Mouse (Mus musculus): ENCODE data around the gene Phactr3.
A peak's percentile ranks its signal among the peaks of the same experiment; 100 is the strongest.

Gene Phactr3

DNA sequence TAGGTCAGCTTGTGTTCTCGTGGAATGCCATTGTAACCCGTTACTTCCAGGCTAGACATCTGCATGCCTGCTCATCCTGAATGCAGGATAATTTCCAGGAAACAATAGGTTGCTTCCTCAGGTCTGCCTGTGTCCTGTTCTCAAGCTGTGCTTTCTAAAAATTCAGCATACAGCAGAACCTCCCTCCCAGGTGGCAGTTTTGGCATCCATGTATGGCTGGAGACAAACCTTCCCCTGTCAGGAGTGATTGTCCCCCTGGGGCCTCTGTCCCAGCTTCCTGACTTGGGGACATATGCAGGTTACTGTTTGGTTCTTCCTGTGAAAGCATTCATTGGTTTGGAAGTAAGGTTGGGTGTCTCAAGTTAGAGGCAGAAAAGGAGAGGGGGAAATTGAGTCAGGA, 74.7 kb downstream of the Phactr3 start:
- DNase-seq (ENCODE audit: low read depth) = no peak

GRCm38 (mm10) chr2:178194908-178195307, 76.1 kb downstream of the Phactr3 start:
- DNase-seq (ENCODE audit: low read depth) = no peak

DNA sequence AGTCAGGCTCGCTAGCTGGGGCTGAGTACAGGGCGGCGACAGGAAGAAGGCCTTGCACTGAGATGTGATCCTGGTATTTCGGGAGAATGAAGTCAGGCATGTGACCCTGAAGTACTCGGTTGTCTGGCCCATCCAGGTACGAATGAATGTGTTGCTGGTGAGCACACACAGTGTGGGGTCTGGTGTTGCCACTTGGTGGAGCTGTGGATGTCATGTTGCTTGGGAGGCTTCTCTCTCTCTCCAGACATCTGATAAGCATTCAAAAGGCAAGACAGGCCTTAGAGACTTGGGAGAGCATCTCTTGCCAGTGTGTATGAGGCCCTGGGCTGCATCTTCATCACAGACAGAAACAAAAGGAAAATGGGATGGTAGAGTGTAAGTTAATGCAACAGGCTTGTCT, 77.3 kb downstream of the Phactr3 start:
- DNase-seq (ENCODE audit: low read depth) = no peak

GRCm38 (mm10) chr2:178197542-178197941, 78.8 kb downstream of the Phactr3 start:
- peak; percentile 28 for DNase-seq (ENCODE audit: low read depth)

- no peak for DNase-seq (ENCODE audit: low read depth)
Observed at GRCm38 (mm10) chr2:178204455-178204854, 85.7 kb downstream of the Phactr3 start.

DNA sequence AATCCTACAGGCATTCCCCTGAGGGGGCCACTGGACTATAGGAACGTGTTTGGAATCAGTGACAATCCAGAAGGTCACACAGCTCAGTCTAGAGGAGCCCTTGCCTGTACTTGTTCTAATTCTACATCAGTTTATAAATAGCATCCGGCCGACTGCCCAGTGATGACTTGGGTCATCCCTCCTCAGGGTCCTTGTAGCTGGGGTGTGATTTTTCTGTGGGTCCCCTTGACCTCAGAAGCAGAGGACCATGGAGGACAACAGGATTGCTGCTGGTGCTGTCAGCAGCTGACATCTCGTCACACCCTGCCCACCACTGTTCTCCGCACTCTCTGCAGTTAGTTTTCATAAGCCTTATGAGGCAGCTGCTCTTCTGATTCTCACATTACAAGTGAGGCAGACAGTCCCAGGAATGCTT, 89.4 kb downstream of the Phactr3 start:
- DNase-seq (ENCODE audit: low read depth) = no peak

DNA sequence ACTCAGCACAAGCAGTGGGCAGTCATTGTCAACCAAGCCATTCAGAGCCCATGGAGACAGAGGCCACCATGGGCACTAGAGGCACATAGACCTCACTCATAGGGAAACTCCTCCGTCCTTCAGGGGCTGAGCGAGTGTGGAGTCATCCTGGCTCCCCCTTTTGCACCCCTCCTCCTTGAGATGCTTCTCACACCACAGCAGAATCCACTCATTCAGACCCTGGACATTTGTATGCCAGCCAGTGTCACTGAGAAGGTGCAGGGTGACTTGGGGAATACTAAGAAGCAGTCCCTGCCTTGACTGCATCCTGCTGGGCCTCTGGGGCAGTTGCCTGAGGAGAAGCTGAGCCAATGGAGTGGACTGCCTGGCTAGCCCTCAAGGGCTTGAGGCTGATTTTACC, 95.1 kb downstream of the Phactr3 start:
- no peak for DNase-seq (ENCODE audit: low read depth)

DNA sequence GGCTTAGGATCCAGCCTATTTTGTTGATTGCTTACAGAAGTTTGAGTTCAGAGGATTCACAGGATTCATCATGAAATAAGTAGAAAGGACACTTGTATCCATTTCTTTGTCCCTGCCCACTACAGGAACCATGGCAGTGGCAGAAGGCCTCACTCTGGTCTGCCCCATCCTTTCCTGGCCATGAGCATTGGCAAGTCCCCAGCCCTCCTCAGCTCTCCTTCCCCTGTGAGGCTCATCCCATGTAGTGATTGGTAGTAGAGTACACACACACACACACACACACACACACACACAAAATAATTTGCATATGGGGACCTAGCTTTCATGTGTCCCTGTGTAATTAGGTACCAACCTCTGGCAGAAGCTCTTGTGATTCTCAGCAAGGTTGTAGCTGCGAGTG, 95.8 kb downstream of the Phactr3 start:
- no peak for DNase-seq (ENCODE audit: low read depth)

GRCm38 (mm10) chr2:178218461-178218860, 99.7 kb downstream of the Phactr3 start:
- DNase-seq (ENCODE audit: low read depth) = no peak

- no peak for DNase-seq (ENCODE audit: low read depth)
Observed at GRCm38 (mm10) chr2:178219454-178220147, 100.8 kb downstream of the Phactr3 start.

GRCm38 (mm10) chr2:178220148-178220717, 101.5 kb downstream of the Phactr3 start:
- DNase-seq (ENCODE audit: low read depth) = no peak

DNA sequence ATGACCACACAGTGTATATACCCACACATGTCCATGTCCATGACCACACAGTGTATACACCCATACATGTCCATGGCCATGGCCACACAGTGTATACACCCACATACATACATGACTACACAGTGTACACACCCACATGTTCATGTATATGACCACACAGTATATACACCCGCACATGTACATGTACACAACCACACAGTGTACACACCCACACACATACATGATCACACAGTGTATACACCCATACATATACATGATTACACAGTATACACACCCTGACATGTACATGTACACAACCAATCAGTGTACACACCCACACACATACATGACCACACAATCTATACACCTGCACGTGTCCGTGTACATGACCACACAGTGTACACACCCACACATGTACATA, 102.2 kb downstream of the Phactr3 start:
- no peak for DNase-seq (ENCODE audit: low read depth)

GRCm38 (mm10) chr2:178229231-178229630, 110.5 kb downstream of the Phactr3 start:
- no peak for DNase-seq (ENCODE audit: low read depth)

- DNase-seq (ENCODE audit: low read depth) = no peak
Observed at GRCm38 (mm10) chr2:178233487-178233886, 114.7 kb downstream of the Phactr3 start.

GRCm38 (mm10) chr2:178237056-178237455, 118.3 kb downstream of the Phactr3 start:
- no peak for DNase-seq (ENCODE audit: low read depth)

DNA sequence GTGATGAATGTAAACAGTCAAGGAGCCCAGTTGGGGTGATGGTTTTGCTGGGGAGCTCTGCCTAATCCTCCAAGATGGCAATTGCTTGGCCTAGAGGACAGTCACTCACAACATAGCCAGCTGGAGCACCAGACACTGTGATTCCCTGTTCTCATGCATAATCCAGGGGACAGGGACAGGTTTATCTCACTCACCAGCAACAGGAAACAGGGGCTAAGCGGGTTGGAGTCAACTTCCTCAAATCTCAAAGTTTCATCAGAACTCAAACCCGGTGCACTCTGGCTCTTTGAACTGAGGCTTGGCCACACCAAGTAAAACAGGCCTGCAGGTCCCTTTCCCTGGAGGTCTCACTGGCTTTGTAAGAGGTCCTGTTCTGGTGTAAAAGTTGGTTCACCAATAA, 119.7 kb downstream of the Phactr3 start:
- no peak for DNase-seq (ENCODE audit: low read depth)

GRCm38 (mm10) chr2:178240886-178241285, 122.1 kb downstream of the Phactr3 start:
- no peak for DNase-seq (ENCODE audit: low read depth)

DNA sequence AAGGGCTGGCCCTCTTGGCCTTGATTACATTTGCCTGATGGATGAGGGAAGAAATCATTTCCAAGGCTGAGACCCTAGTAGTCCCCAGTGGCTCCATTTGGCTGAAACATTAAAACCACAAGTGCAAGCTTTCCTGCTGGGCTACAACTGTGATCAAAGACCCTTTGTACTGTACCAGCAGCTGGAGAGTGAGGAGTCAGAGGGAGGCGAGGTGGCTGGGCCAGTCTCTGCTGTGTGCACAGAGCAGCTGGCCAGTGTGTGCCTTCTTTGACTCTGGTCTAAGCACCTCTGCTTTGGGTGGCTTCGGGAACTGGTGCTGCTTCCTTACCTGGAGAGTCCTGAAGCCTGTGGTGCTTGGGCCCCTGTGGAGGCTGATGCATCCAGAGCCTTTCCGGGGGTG, 122.6 kb downstream of the Phactr3 start:
- no peak for DNase-seq (ENCODE audit: low read depth)

DNA sequence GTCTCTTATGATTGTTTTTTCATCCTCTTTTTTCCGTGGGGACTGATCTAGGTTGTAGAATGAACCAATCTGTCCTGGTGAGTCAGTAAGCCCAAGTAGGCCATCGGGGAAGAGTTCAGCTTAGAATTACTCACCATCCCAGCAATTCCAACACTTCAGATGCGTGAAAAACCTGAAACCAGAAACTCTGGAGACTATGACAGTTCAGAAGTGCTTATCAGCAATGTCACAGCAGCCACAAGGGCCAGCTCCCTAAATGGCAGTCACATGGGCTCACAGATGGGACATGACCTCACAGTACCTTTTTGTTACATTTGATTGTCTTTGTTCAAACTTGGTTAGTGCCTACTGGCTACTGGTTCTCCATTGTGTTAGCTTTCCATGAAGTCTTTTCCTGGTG, 124.2 kb downstream of the Phactr3 start:
- DNase-seq (ENCODE audit: low read depth) = no peak

- no peak for DNase-seq (ENCODE audit: low read depth)
Observed at GRCm38 (mm10) chr2:178244866-178245265, 126.1 kb downstream of the Phactr3 start.

DNA sequence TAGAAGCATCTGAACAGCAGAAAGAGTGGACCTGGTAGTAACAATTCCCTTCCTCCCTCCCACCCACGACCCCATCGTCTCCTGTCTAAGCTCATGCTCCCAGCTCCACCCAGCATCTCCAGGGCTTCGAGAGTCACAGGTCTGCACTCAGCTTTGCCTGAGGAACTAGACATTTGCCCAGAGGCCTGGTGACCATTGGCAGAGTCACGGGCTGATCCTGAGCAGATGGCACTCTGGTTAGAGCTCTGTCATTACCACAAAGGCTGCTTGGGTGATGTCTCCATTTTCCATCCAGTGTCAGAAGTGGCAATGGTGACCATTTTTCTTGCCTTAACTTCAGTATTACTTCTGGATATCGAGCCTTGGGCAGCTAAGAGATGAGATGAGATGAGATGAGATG, 127.1 kb downstream of the Phactr3 start:
- no peak for DNase-seq (ENCODE audit: low read depth)

GRCm38 (mm10) chr2:178246767-178247166, 128.0 kb downstream of the Phactr3 start:
- no peak for DNase-seq (ENCODE audit: low read depth)

- DNase-seq (ENCODE audit: low read depth) = no peak
Observed at GRCm38 (mm10) chr2:178247274-178247673, 128.5 kb downstream of the Phactr3 start.

Data from c-Kit-positive CD71-positive TER-119-negative erythroid progenitor cells, embryonic 14.5 days (primary cell).